Mouse (Mus musculus): Measurements from ENCODE around the gene Amph.

DNA sequence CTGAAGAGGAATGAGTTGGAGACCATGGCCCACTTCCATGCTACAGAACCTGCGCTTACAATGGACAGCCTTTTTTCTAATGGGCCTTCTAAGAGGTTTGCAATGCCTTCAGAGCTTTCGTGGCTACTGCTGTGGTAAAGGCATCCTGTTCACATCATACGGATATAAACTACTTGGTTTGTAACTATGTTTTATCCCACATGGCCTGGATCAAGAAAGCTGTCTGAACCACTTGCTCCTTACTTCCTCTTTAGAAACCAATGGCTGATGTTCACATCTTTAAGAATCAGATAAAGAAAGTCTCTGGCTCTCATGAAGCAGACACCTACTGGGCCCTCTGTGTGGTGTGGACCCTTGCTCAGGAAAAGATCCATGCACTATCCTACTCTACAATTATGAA, 204.1 kb downstream of the Amph start:
- TF ChIP-seq CTCF (IDR thresholded peaks at IDR 0.05) (no peak), EP300 (IDR thresholded peaks at IDR 0.05) (no peak)

Data from lung, postnatal 0 days (tissue).